Mouse (Mus musculus) forebrain, embryonic 11.5 days (tissue): ENCODE measurements at regions not wholly inside any gene's neighbourhood (a gene's known extent, or its start where the extent isn't known, plus 50 kb on each side); places are given as distances from the start of the nearest gene placed in this dataset.

Experiments
- ATAC-seq: fragments of 200-750 bp; cut with Nextera tagmentation; replicated peaks from 2 replicates; pipeline ENCODE4 v1.8.0; 2017; ENCODE audit warnings: moderate TSS enrichment; ENCODE audit not compliant: low FRiP score
- DNase-seq: peaks from one replicate; pipeline ENCODE4 v3.0.0-alpha.2; 2017; ENCODE audit warnings: low spot score
- H3K27ac ChIP-seq: fragments of 300-500 bp; sonication (generic); 2 replicates; pipeline ENCODE4 v1.5.1; 2014; ENCODE audit warnings: low read depth, low read length
- H3K27me3 ChIP-seq: fragments of 300-500 bp; sonication (generic); 2 replicates; pipeline ENCODE4 v1.6.1; 2014; ENCODE audit warnings: mild to moderate bottlenecking, low read length, mixed read lengths; ENCODE audit not compliant: control insufficient read depth, insufficient read depth
- H3K36me3 ChIP-seq: fragments of 300-500 bp; sonication (generic); 2 replicates; pipeline ENCODE4 v1.6.1; 2014; ENCODE audit warnings: mild to moderate bottlenecking, low read length, moderate library complexity, mixed read lengths; ENCODE audit not compliant: control insufficient read depth, insufficient read depth
- H3K4me1 ChIP-seq: fragments of 300-500 bp; sonication (generic); replicated peaks from 2 replicates; pipeline ENCODE4 v1.6.1; 2014; ENCODE audit warnings: low read length, mixed read lengths; ENCODE audit not compliant: control insufficient read depth, insufficient read depth
- H3K4me2 ChIP-seq: fragments of 300-500 bp; sonication (generic); 2 replicates; pipeline ENCODE4 v1.6.1; 2014; ENCODE audit warnings: low read depth, mild to moderate bottlenecking, low read length, moderate library complexity, mixed read lengths; ENCODE audit not compliant: severe bottlenecking
- H3K4me3 ChIP-seq: fragments of 300-500 bp; sonication (generic); 2 replicates; pipeline ENCODE4 v1.5.1; 2014; ENCODE audit warnings: low read depth, low read length
- H3K9ac ChIP-seq: fragments of 300-500 bp; sonication (generic); 2 replicates; pipeline ENCODE4 v1.6.1; 2014; ENCODE audit warnings: low read length
- H3K9me3 ChIP-seq: fragments of 300-500 bp; sonication (generic); 2 replicates; pipeline ENCODE4 v1.6.1; 2016; ENCODE audit warnings: low read length, mixed read lengths; ENCODE audit not compliant: control insufficient read depth
- WGBS: fragments of 180-500 bp; shearing (Covaris S2); extraction: QIAGEN DNeasy Blood & Tissue Kit; methylation state at CpG from one replicate; pipeline ENCODE4 v1.1.7; 2014; 5-methylcytosine and 5-hydroxymethylcytosine counted together

GRCm38 (mm10) chr7:115086542-115087448 lies 343.3 kb downstream of the Insc start:
- H3K4me2 ChIP-seq, result no peak overlapping the region
- no peaks in the 10 kb centered on the region for H3K9me3 ChIP-seq
- no peak overlapping the region for H3K4me3 ChIP-seq
- H3K27me3 ChIP-seq, result no peaks in the 10 kb centered on the region
- no peak overlapping the region for H3K9ac ChIP-seq
- H3K36me3 ChIP-seq, result no peaks in the 10 kb centered on the region
- H3K4me1 ChIP-seq, result no peaks in the 10 kb centered on the region
- ATAC-seq (no peak), DNase-seq (no peak)
- H3K27ac ChIP-seq, result no peak overlapping the region
- 90% methylated on average over 4 of the region's 4 CpGs for WGBS

DNA sequence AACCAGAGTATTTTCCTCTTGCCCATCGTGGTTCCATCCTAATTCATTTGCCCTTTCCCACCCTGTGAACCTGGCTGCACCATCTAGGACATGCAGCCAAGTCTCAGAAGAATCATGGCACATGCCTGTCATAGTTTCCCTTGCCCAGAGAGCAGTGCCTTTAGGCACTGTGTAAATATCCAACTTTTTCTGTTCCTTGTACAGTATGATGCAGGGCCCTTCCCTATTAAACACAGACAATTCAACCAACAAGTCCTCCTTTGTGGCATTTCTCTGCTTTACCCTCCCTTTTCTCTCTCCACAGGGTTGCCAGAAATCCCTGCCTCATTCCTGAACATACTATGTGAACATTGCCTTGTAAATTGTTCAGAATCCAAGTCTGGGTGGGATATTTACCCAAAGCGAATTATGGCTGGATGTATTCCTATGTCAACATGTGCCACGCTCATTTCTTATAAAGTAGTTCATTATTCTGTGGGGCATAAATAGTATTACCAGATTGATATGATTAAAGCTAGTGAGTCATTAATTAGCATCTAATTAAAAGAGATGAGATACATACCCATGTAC lies 349.1 kb downstream of the Insc start:
- WGBS, result 85% methylated on average over 3 of the region's 3 CpGs
- Histone ChIP-seq H3K9me3 (no peaks in the 10 kb centered on the region), H3K4me3 (no peak overlapping the region), H3K4me1 (no peaks in the 10 kb centered on the region), H3K27ac (no peak overlapping the region), H3K9ac (no peak overlapping the region), H3K27me3 (no peaks in the 10 kb centered on the region), H3K4me2 (no peak overlapping the region), H3K36me3 (no peaks in the 10 kb centered on the region)
- no peak for DNase-seq
- no peak for ATAC-seq

DNA sequence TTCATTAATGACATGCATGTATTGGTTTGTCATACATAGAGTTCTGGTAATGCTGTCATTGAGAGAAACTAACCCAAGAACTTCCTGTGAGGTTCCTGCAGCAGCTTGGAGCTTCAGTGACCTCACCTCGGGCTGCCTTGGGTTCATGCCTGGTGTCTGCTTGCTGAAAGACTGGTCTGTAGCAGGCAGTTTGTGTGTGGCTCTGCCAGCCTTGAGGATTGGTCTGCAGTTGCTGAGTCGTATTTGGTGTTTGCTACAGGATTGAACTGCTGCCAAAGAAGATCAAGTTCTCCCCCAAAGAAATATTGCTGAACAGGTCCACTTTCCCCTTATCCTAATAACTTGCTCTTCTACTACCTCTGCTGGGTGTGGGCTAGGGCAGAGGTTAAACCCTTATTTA lies 362.5 kb downstream of the Insc start:
- WGBS, result 74% methylated on average over 2 of the region's 2 CpGs

DNA sequence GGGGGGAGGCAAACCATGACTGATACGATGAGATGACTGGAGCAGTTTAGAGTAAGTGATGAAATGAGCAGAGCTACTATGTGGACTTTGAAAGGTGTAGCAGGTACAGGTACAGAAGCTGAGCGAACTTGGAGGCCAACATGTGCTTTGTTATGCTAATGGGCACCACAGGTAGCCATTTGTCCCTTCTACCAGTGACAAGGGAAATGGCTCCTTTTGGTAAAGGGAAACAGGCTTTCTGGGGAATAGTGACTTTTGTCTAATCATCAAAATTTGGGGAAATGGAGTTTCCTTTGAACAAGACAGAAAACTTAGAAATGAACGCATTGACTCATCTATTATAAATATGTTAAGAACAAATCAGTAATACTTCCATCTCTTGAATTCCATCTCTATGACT lies 368.8 kb downstream of the Insc start:
- ATAC-seq, result no peak
- Histone ChIP-seq H3K4me2 (no peak overlapping the region), H3K9ac (no peak overlapping the region), H3K27me3 (no peaks in the 10 kb centered on the region), H3K27ac (no peak overlapping the region), H3K4me1 (no peaks in the 10 kb centered on the region), H3K36me3 (no peaks in the 10 kb centered on the region), H3K4me3 (no peak overlapping the region), H3K9me3 (no peaks in the 10 kb centered on the region)
- DNase-seq, result no peak
- WGBS, result 52% methylated on average over 3 of the region's 3 CpGs

More for the DNA sequence above, 362.5 kb downstream of the Insc start:
- Histone ChIP-seq H3K4me2 (no peak overlapping the region), H3K27ac (no peak overlapping the region), H3K4me3 (no peak overlapping the region), H3K9ac (no peak overlapping the region), H3K4me1 (no peaks in the 10 kb centered on the region), H3K36me3 (no peaks in the 10 kb centered on the region), H3K27me3 (no peaks in the 10 kb centered on the region), H3K9me3 (no peaks in the 10 kb centered on the region)
- DNase-seq, result no peak
- no peak for ATAC-seq

DNA sequence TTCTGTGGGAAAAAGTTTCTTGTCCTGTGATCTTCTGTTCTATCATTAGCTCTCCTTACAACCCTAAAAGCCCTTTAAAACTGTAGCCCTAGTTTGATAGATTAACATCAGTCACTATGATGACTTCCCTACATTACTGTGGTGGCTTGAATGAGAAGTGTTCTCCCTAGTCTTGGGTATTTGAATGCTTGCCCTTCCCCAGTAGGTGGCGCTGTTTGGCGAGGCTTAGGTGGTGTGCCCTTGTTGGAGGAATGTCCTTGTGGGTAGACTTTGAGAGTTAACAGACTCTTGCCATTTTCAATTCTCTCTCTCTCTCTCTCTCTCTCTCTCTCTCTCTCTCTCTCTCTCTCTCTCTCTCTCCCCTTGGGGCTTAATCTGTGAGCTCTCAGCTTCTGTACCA lies 379.8 kb downstream of the Insc start:
- ATAC-seq, result no peak
- Histone ChIP-seq H3K9ac (no peak overlapping the region), H3K4me3 (no peak overlapping the region), H3K9me3 (no peaks in the 10 kb centered on the region), H3K27ac (no peak overlapping the region), H3K4me2 (no peak overlapping the region), H3K4me1 (no peaks in the 10 kb centered on the region), H3K36me3 (no peaks in the 10 kb centered on the region), H3K27me3 (no peaks in the 10 kb centered on the region)
- 64% methylated on average over 2 of the region's 2 CpGs for WGBS
- no peak for DNase-seq

- Histone ChIP-seq H3K4me2 (no peak overlapping the region), H3K36me3 (no peaks in the 10 kb centered on the region), H3K9ac (no peak overlapping the region), H3K27me3 (no peaks in the 10 kb centered on the region), H3K27ac (peak overlapping the region; percentile 37; the same call in 1 of the 2 replicates), H3K4me3 (no peak overlapping the region), H3K4me1 (peaks cover 9% of the 10 kb centered on the region), H3K9me3 (no peaks in the 10 kb centered on the region)
- no peak for DNase-seq
- WGBS, result 20% methylated on average over 3 of the region's 3 CpGs
- no peak for ATAC-seq
Observed at GRCm38 (mm10) chr7:115129001-115129400, 385.5 kb downstream of the Insc start.

DNA sequence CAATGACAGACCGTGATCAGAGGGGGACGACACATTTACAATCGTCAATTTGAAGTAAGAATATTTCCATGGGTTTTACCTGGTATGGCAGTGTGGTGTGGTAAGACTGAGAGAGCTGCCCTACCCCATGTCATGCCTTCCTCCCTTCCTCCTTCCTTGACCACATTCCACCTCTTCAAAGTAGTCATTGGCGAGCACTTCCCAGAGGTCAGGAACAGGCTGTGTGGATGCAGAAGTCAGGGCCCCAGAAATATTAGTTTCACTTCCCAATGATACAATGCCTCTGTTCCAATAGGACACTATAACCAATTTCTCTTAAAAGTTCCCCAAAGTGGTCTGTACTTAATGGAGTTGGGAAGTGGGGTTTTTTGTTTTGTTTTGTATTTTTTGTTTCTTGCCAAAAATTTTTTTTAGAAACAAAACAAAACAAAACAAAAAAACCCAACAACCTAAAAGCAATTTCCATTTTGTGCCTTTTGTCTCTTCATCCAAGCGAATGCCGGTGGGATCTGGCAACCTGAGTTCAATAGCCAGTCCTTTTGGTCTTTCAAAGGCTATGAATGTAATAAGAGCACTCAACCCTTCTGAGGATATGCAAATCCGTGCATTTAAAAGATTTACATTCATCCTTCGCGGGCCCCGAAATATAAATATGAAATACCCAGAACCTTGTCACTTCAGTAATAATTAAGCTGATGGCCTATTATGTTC lies 387.9 kb downstream of the Insc start:
- no peaks in the 10 kb centered on the region for H3K9me3 ChIP-seq
- DNase-seq, result no peak
- H3K36me3 ChIP-seq, result no peaks in the 10 kb centered on the region
- peak; percentile 53 for ATAC-seq
- 55% methylated on average over 10 of the region's 10 CpGs for WGBS
- no peak overlapping the region for H3K9ac ChIP-seq
- no peak overlapping the region; the same call in 1 of the 2 replicates for H3K27ac ChIP-seq
- H3K4me1 ChIP-seq, result peaks cover 9% of the 10 kb centered on the region
- no peak overlapping the region for H3K4me3 ChIP-seq
- no peaks in the 10 kb centered on the region for H3K27me3 ChIP-seq
- H3K4me2 ChIP-seq, result no peak overlapping the region; the same call in 1 of the 2 replicates

- Histone ChIP-seq H3K4me2 (no peak overlapping the region; the same call in 1 of the 2 replicates), H3K27ac (peak overlapping the region; percentile 19; the same call in 1 of the 2 replicates), H3K4me3 (no peak overlapping the region), H3K27me3 (no peaks in the 10 kb centered on the region), H3K4me1 (peaks cover 9% of the 10 kb centered on the region), H3K36me3 (no peaks in the 10 kb centered on the region), H3K9ac (no peak overlapping the region), H3K9me3 (no peaks in the 10 kb centered on the region)
- DNase-seq, result peak; percentile 75
- peak; percentile 77 for ATAC-seq
- 30% methylated on average over 11 of the region's 11 CpGs for WGBS
Observed at GRCm38 (mm10) chr7:115131970-115132551, 388.6 kb downstream of the Insc start.
